Mouse (Mus musculus) embryonic stem cell, embryonic (primary cell): ENCODE results near the gene Atp6v0c.

ENCODE experiments used
- CTCF ChIA-PET, 4 experiments: fragments of 300-600 bp in 2 of 4; fragments of 350-600 bp in 2 of 4; sonication (Branson Sonifier 250); formaldehyde crosslinking; loops; one replicate each; lab custom pipeline; 2022; ENCODE audit warnings: inconsistent platforms in 2 of 4; lab: Charles Lee
- POLR2A ChIA-PET, 4 experiments: fragments of 300-600 bp in 2 of 4; fragments of 350-600 bp in 2 of 4; sonication (Branson Sonifier 250); formaldehyde crosslinking; loops; one replicate each; lab custom pipeline; 2022; ENCODE audit warnings: antibody characterized with exemption in 4 of 4, inconsistent platforms in 1 of 4; lab: Charles Lee

The Atp6v0c gene

DNA sequence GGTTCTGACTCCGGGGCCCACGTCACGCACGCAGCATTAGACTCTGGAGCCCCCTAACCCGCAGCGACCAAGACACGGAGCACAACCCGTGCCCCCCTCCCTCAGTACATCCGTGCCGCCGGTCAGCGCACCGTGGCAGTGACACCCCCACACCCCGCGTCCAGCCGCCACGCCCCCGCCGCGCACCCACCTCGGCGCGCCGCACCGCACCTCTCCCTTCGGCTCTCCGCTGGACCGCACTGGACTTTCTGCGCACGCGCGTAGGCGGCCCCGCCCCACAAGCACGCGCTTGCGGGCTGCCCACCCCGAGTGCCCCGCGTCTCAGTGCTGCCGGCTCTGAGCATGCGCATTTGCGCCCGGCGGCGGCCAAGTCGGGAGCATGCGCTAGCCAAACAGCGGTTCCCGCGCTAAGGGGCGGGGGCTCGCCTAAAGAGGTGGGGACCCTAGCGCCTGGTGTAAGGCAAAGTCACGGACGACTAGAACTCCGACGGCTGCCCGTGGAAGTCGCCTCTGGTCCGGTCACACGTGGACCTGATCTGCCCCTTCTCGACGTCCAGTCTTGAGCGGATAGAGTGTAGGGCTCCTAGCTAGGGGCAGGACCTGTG is 35.9 kb upstream of the Atp6v0c start, which contains the start of gene Tbc1d24:
TSS of gene Tbc1d24 (minus strand) at position 279 of the 605 bp plus-strand sequence.
- ChIA-PET POLR2A (interaction anchor here in 3 of 4 experiments (0.6 to 18.4 kb wide), 23 partner anchors 7 to 68 kb away, joined by 3 to 342 read pairs (median 8); partner anchors contain the start of genes Amdhd2 (in 2 of the 3), Ccnf (in 2 of the 3), Tedc2 (in 2 of the 3) and Atp6v0c (in 1 of the 3)), CTCF (interaction anchor here in 1 of 4 experiments (1.8 kb wide), 1 partner anchor 11 kb away, joined by 7 read pairs; no protein-coding TSS in a partner anchor)

DNA sequence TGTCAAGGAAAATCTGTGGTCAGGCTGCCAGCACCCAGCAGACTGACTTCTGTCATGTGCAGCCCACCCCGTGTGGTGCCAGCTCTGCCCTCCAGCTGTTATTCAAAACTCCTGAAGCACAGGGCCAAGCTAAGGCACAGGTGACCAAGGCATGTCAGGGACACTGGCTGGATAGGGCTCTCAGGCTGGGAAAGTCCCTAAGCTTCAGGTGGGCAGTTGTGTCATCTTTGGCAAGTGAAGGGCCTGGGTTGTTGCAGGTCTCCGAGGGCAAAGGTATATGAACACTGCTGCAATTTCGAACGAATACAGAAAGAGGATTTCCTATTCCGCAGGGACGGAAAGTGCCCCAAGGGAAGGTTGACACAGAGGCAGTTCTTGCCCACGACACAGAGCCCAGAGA is 35.3 kb upstream of the Atp6v0c start:
- POLR2A ChIA-PET: interaction anchor here in 3 of 4 experiments (0.6 to 18.4 kb wide), 20 partner anchors 9 to 54 kb away, joined by 3 to 342 read pairs (median 5); partner anchors contain the start of genes Amdhd2 (in 2 of the 3), Ccnf (in 2 of the 3), Tedc2 (in 2 of the 3) and Atp6v0c (in 1 of the 3)

DNA sequence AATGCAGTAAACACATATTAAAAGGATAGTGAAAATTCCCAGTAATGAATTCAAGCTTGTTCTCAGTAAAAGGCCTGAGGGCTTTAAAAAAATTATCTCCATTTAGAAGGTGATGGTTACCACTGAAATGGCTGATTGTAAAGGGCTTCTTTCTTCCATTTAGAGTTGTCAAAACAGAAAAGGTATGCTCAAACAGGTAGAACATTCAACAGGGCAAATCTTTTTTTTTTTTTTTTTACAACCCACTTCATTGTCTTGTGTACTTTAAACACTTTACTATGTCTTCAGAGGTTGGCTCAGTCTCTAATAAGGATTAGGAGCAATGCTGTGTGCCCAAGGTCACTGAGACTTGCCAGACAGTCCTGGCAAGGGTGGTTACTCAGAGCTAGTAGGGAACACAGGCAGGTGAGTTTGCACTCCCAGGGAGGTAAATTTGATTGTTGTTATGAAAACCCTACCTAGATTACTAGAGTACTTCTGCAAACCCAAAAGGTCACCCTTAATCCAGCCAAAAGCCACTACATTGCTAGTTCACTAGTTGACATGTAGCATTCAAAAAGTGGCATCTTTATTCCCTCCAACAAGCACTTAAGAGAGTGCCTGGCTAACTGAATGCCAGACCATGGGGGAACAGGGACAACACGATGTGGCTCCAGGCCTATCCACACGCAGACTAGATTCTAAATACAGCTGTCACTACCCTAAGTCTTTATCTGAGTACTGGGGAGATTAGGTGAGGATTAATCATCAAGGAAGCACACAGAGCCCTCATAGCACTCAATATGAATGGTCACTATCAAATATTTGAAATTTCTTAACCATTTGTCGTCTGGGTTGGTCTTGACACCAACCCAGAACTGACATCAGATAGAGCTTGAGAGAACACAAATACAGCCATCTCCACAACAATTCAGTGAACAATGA is 34.4 kb upstream of the Atp6v0c start:
- ChIA-PET POLR2A (interaction anchor here (0.7 to 18.4 kb wide), 51 partner anchors 7 to 324 kb away, joined by 3 to 342 read pairs (median 5); partner anchors contain the start of genes Tedc2 (in 4 of the 4), Amdhd2 (in 2 of the 4), Atp6v0c (in 2 of the 4) and Ccnf (in 2 of the 4)), CTCF (interaction anchor here (0.6 to 1.8 kb wide), 9 partner anchors 10 to 513 kb away, joined by 3 to 5 read pairs (median 3); partner anchors contain the start of genes Prss32 (in 1 of the 4) and Prss41 (in 1 of the 4))

More for the DNA sequence above, 35.3 kb upstream of the Atp6v0c start:
- CTCF ChIA-PET: interaction anchor here in 2 of 4 experiments (0.6 to 1.2 kb wide), 2 partner anchors 23 to 32 kb away, joined by 3 read pairs; no protein-coding TSS in a partner anchor

DNA sequence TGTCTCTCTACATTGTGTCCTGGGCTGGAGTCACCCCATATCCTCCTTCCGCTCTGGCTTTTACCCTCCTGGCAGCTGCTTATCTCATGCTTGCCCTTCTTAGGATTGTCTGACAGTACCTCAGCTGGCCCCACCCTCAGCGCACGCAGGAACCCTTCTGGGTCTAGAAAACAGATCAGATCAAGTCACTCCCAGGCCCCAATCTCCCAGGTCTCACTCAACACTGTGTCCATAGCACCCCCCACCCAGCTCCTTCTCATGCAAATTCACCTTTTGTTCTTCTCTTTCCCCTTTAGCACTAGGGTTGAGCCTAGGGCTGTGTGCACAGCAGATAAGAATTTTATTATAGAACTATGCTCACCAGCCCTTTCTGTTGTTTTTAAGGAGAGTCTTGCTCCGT is 33.6 kb upstream of the Atp6v0c start:
- POLR2A ChIA-PET: interaction anchor here (0.5 to 18.4 kb wide), 51 partner anchors 8 to 344 kb away, joined by 3 to 342 read pairs (median 5); partner anchors contain the start of genes Ccnf (in 3 of the 4), Tedc2 (in 3 of the 4), Amdhd2 (in 2 of the 4) and Atp6v0c (in 2 of the 4)
- CTCF ChIA-PET: interaction anchor here in 2 of 4 experiments (0.6 to 1.8 kb wide), 12 partner anchors 10 to 514 kb away, joined by 3 to 7 read pairs (median 3); partner anchors contain the start of genes Ccnf (in 1 of the 2), Prss32 (in 1 of the 2) and Prss41 (in 1 of the 2)

DNA sequence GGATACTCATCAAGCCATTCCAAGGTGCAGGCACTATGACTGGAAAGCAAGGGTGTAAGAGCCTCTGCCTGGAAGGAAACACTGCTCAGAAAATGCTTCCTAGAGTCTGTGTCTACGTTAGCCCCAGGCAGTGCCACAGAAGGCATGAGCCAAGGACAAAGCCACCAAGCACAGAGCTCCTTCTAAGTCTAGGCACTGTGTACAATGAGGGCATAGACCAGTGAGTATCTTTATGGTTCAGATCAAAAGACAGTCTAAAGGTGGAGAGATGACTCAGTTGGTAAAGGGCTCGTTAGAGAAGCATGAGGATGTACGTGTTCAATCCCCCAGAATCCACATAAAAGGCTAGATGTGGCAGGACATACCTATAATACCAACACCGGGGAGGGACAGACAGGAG is 31.6 kb upstream of the Atp6v0c start:
- ChIA-PET CTCF (no interaction called here), POLR2A (interaction anchor here in 2 of 4 experiments (1.0 to 18.4 kb wide), 20 partner anchors 8 to 63 kb away, joined by 3 to 342 read pairs (median 13); partner anchors contain the start of genes Tedc2 (in 2 of the 2), Amdhd2 (in 1 of the 2), Atp6v0c (in 1 of the 2) and Ntn3 (in 1 of the 2))

DNA sequence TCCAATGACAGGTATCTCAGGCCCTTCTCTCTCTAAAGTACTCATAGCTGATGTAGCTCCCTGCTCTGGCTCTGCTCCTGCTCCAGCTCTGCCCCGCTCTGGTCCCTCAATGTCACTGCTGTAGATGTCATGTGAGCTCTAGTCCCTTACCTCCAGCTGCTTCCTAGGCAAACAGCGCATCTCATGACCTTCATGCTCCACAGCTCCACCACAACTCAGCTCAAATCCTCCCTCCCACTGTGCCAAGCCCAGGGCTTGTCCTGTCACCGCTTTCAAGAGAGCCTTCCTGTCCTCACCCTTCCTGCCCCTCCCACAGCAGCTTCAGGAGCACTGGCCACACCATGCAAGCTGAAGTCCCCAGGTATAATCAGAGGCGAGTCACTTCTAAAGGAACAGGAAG is 30.2 kb upstream of the Atp6v0c start:
- POLR2A ChIA-PET: interaction anchor here (0.6 to 18.4 kb wide), 34 partner anchors 8 to 433 kb away, joined by 3 to 342 read pairs (median 5); partner anchors contain the start of genes Ccnf (in 3 of the 4), Ntn3 (in 3 of the 4), Amdhd2 (in 2 of the 4) and Atp6v0c (in 2 of the 4)
- CTCF ChIA-PET: interaction anchor here (0.5 to 1.3 kb wide), 8 partner anchors 12 to 356 kb away, joined by 3 to 8 read pairs (median 3); partner anchors contain the start of genes Abca3 (in 1 of the 4) and Tedc2 (in 1 of the 4)

DNA sequence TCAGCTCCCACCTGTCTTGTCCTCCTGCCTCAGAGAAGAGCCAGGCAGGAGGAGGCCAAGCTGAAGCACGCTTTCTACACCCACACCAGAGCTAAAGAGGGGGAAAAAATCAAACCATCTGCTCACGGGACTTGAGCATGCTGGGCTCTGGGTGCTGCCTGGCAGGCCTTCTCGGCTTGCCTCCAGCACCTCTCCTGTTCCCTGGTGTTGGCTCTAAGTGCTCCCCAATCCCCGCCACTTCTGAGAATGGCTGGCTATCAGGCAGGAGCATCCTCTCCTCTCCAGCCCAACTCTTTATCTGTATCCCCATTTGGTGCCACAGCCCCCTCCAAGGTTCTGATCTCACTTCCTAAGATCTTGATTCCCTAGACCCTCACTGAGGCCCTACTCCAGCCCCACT is 29.8 kb upstream of the Atp6v0c start:
- ChIA-PET POLR2A (interaction anchor here (0.6 to 18.4 kb wide), 38 partner anchors 8 to 433 kb away, joined by 3 to 342 read pairs (median 5); partner anchors contain the start of genes Ccnf (in 3 of the 4), Ntn3 (in 3 of the 4), Amdhd2 (in 2 of the 4) and Atp6v0c (in 2 of the 4)), CTCF (interaction anchor here (0.5 to 1.3 kb wide), 7 partner anchors 12 to 153 kb away, joined by 3 to 8 read pairs (median 3); partner anchors contain the start of genes Abca3 (in 1 of the 4) and Tedc2 (in 1 of the 4))

DNA sequence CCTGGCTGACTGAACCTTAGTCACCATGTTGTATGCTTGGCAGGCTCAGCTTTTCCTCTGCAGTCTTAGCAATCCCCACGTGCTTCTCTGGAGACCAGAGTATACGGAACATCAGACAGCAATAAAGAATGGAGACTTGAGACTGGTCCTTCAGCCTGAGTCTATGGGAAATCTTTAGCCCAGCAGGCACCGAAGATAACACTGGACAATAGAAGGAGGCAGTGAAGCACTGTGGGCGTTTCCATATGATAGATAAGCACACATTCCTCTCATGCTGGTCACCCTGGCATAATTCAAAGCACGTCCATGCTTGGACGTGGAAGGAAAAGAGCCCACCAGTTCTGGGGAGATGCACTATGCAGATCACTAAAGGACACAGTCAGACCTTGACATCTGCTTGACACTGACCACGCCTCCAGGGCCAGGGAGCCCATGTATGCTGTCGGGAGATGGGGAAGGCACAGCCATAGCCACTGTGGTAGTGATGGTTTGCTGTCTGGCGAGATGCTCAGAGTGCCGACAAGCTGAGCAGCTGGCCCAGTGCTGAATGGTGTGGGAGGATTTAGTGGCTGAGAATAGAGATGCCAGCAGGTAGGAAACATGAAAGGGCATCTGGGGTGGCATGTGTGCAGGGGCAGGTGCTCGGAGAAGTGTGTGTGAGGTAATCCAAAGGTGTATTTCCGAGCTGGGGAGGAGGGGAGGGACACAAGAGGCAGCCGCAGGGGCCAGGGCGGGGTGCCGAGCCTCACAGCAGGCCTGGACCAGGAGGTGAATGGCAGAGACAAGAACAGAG is 27.7 kb upstream of the Atp6v0c start:
- ChIA-PET CTCF (no interaction called here), POLR2A (interaction anchor here in 2 of 4 experiments (1.4 to 18.4 kb wide), 9 partner anchors 10 to 33 kb away, joined by 3 to 342 read pairs (median 10); partner anchors contain the start of genes Amdhd2 (in 2 of the 2), Atp6v0c (in 2 of the 2), Tedc2 (in 2 of the 2) and Ntn3 (in 1 of the 2))

DNA sequence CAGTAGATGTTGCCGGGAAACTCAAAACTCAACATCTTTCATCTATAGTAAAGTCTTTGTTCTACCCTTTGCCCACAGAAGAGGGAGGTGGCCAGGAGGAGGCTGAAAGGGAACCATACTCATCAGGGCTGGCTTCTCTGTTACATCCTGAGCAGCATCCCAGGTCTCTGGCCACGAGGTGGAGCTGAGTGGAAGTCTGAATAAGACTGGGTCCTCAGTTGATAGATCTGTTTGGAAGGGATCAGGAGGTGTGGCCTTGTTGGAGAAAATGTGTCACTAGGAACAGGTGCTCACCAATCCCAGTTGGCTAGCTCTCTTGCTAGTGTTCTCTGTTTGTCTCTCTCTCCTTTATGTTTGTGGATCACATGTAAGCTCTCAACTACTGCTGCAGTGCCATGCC is 25.8 kb upstream of the Atp6v0c start:
- ChIA-PET POLR2A (interaction anchor here (0.6 to 2.9 kb wide), 13 partner anchors 8 to 260 kb away, joined by 3 to 10 read pairs (median 5); partner anchors contain the start of genes Tedc2 (in 2 of the 4), Ntn3 (in 1 of the 4) and Rnps1 (in 1 of the 4)), CTCF (interaction anchor here in 1 of 4 experiments (0.7 to 1.2 kb wide), 3 partner anchors 11 to 22 kb away, joined by 3 to 4 read pairs (median 3); no protein-coding TSS in a partner anchor)

DNA sequence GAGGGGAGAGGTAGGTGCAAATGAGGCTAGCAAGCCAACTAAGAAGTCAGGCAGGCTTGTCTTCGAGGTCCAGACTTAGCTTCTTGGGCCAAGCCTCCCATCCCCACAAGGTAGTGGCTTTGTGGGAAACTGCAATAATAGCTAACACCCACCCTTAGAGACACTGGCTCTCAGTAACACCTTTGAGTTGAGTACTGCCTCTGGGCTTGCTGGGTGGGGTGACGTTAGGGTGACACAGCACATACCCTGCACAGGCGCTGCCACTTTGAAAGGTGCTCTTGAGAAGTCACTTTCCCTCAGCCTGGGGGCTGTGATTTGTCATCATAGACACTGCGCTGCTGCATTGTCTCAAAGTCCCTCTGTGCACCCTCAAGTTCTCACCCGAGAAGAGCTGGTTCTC is 24.3 kb upstream of the Atp6v0c start:
- ChIA-PET POLR2A (interaction anchor here (0.5 to 3.6 kb wide), 38 partner anchors 8 to 334 kb away, joined by 3 to 24 read pairs (median 4); partner anchors contain the start of genes Tedc2 (in 3 of the 4), Ccnf (in 2 of the 4), Ntn3 (in 2 of the 4) and Amdhd2 (in 1 of the 4)), CTCF (interaction anchor here in 3 of 4 experiments (0.6 to 1.6 kb wide), 7 partner anchors 9 to 25 kb away, joined by 3 to 7 read pairs (median 4); no protein-coding TSS in a partner anchor)

DNA sequence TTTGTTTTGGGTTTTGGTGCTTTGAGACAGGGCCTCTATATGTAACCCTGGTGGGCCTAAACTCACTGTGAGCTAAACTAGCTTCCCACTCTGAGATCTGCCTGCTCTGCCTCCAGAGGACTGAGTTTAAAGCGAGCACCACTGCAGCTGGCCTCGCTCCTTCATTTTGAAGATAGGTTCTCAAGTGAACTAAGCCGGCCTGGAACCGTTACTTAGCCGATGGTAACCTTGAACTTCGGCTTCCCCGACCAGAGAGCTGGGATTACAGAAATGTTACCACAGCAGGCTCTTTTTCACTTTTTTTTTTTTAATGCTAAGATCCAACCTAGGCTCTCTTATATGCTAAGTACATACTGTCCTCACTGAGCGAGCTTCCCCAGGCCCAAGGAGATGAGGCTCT is 23.8 kb upstream of the Atp6v0c start:
- CTCF ChIA-PET: interaction anchor here in 2 of 4 experiments (0.6 to 1.6 kb wide), 5 partner anchors 9 to 20 kb away, joined by 3 to 7 read pairs (median 4); no protein-coding TSS in a partner anchor

DNA sequence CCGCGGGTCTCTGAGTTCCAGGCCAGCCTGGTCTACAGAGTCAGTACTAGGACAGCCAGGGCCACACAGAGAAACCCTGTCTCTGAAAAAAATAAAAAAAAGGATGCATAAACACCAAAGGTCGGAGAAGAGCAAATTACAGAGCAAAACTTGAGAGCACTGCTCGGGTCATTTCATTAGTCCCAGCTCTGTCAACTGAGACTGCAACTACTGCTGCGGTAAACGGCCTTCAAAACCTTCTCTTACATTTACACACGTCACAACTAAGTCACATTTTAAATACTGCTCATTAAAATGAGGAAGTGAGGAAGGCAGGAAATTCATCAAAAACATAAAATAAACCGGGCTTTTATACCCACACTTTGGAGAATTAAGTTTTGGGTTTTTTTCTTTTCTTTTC is 23.3 kb upstream of the Atp6v0c start:
- ChIA-PET CTCF (interaction anchor here in 2 of 4 experiments (0.6 to 1.6 kb wide), 3 partner anchors 10 to 19 kb away, joined by 3 to 7 read pairs (median 4); no protein-coding TSS in a partner anchor), POLR2A (interaction anchor here in 3 of 4 experiments (0.7 to 3.6 kb wide), 22 partner anchors 9 to 360 kb away, joined by 3 to 24 read pairs (median 4); partner anchors contain the start of genes Tedc2 (in 3 of the 3), Ccnf (in 2 of the 3), Atp6v0c (in 1 of the 3) and Ntn3 (in 1 of the 3))

More for the DNA sequence above, 23.8 kb upstream of the Atp6v0c start:
- POLR2A ChIA-PET: interaction anchor here (0.7 to 3.6 kb wide), 33 partner anchors 9 to 361 kb away, joined by 3 to 24 read pairs (median 4); partner anchors contain the start of genes Tedc2 (in 3 of the 4), Ccnf (in 2 of the 4), Amdhd2 (in 1 of the 4) and Atp6v0c (in 1 of the 4)

DNA sequence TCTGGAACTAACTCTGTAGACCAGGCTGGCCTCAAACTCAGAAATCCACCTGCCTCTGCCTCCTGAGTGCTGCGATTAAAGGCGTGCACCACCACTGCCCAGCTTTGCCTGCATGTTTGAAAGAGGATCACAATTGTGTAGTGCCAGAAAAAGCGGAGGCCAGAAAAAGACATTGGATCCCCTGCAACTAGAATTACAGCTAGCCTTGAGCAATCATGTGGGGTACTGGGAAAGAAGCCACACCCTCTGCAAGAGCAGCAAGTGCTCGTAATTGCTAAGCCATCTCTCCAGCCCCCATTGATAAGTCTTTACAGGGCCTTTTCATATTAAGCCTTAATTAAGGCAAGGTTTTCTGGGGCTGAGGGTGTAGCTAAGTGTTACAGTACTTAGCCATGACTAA is 22.0 kb upstream of the Atp6v0c start:
- ChIA-PET POLR2A (interaction anchor here in 2 of 4 experiments (0.5 to 3.6 kb wide), 7 partner anchors 8 to 156 kb away, joined by 3 to 24 read pairs (median 5); partner anchors contain the start of genes Pdpk1 (in 1 of the 2) and Tedc2 (in 1 of the 2)), CTCF (no interaction called here)

DNA sequence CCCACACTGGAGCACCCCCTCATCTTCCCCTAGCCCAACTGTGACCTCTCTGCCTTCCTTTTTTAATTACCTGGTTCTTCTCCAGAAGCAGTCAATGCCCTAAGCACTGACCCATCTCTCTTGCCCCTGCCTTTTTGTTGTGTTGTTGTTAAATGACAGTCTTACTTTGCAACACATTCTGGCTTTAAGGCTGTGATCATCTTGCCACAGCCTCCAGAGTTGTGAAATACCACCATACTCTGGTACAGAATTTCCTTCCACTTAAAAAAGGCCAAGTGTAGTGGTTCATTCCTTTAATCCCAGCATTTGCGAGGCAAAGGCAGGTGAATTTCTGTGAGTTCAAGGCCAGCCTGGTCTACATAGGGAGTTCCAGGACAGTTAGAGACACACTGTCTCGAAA is 21.4 kb upstream of the Atp6v0c start:
- POLR2A ChIA-PET: interaction anchor here in 2 of 4 experiments (1.0 to 3.6 kb wide), 9 partner anchors 11 to 28 kb away, joined by 3 to 24 read pairs (median 5); partner anchors contain the start of genes Atp6v0c (in 1 of the 2) and Tbc1d24 (in 1 of the 2)

DNA sequence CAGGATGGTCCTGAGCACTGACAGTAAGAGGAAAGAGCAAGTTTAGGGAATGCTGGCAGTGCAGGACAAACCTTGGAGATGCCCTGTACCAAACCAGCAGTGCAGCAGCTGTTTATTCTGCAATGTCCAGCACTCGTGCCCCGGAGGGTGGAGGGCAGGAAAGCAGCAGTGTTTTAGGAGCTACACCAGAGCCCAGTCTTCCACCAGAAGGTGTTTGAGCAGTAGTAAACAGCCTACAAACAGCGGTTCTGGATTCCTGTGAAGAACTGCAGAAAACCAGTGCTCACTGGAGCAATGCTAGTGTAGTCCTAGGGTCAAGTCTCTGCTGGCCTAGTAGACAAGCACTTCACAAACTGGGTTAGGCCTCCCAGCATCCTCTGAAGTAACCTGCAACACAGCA is 4.8 kb upstream of the Atp6v0c start:
- CTCF ChIA-PET: interaction anchor here in 3 of 4 experiments (0.6 to 2.0 kb wide), 12 partner anchors 8 to 77 kb away, joined by 3 to 7 read pairs (median 5); partner anchors contain the start of genes Amdhd2 (in 1 of the 3), Ccnf (in 1 of the 3) and Pdpk1 (in 1 of the 3)
- POLR2A ChIA-PET: interaction anchor here in 3 of 4 experiments (0.5 to 14.6 kb wide), 21 partner anchors 8 to 253 kb away, joined by 3 to 228 read pairs (median 6); partner anchors contain the start of genes Tedc2 (in 3 of the 3), Ccnf (in 2 of the 3), Ntn3 (in 2 of the 3) and Amdhd2 (in 1 of the 3)

More for the DNA sequence above, 21.4 kb upstream of the Atp6v0c start:
- CTCF ChIA-PET: no interaction called here
